Mouse (Mus musculus) adrenal gland, postnatal 14 days (tissue): ENCODE results near the gene Trp53. TPM values are rescaled to one million over a fixed set of nuclear protein-coding genes. Genes with fewer than 3 reads are reported as not detected.

Experiments used
- DNase-seq: peaks from one replicate; pipeline ENCODE4 v3.0.0; 2021; ENCODE audit warnings: mixed read lengths
- microRNA-seq, 2 experiments: library from miRNA; unstranded; fragments of <30 nt; microRNA quantifications; one replicate each; pipeline ENCODE4 v1.2.0; 2021
- total RNA-seq: library from RNA; stranded (reverse); gene quantifications from 2 replicates; pipeline ENCODE4 v1.2.3, GENCODE M21; 2021

The Trp53 gene
- total RNA-seq, 1 experiment from 2014 or later, result 66.4 TPM

- DNase-seq, result peak; percentile 82
These were observed 48.1 kb downstream of the Trp53 start for GRCm38 (mm10) chr11:69628286-69628685.

- no peak for DNase-seq
These were observed 49.6 kb downstream of the Trp53 start for GRCm38 (mm10) chr11:69629802-69630201.

GRCm38 (mm10) chr11:69632284-69633089 lies 52.3 kb downstream of the Trp53 start, which contains the start of gene Fxr2:
Gene Fxr2, plus strand, starts transcription at chr11:69632990.
- peak; percentile 100 for DNase-seq

- peak; percentile 86 for DNase-seq
These were observed 53.1 kb downstream of the Trp53 start for GRCm38 (mm10) chr11:69633128-69633866.

GRCm38 (mm10) chr11:69635471-69635870 lies 55.3 kb downstream of the Trp53 start:
- no peak for DNase-seq

Small RNA genes lying within 50 kb of the gene (microRNA-seq; reads per million reads assigned to microRNA genes)
- 0 reads per million in 2 experiments for gene Mir467f

Other genes starting within 250 kb of the Trp53 start
- 4.1 and 5.4 TPM in 2 replicates for gene Rnf227, start 239.9 kb upstream of the Trp53 start, total RNA-seq
- gene Chd3, start 211.0 kb upstream of the Trp53 start, total RNA-seq, result 109 and 118 TPM in 2 replicates
- gene Naa38, start 184.9 kb upstream of the Trp53 start, total RNA-seq, result 124 and 137 TPM in 2 replicates
- gene Cyb5d1, start 184.7 kb upstream of the Trp53 start, total RNA-seq, result 34.2 and 42.6 TPM in 2 replicates
- gene Tmem88, start 182.1 kb upstream of the Trp53 start, total RNA-seq, result 29.5 and 30.2 TPM in 2 replicates
- 53.7 and 61.3 TPM in 2 replicates for gene Kdm6b, start 166.7 kb upstream of the Trp53 start, total RNA-seq
- gene Dnah2, start 31.2 kb upstream of the Trp53 start, total RNA-seq, result 0.22 and 0.49 TPM in 2 replicates
- gene Efnb3, start 20.2 kb upstream of the Trp53 start, total RNA-seq, result 1.5 and 2.0 TPM in 2 replicates
- 9.2 and 10.1 TPM in 2 replicates for gene Wrap53, start 104 bp upstream of the Trp53 start, total RNA-seq
- gene Atp1b2, start 25.6 kb downstream of the Trp53 start, total RNA-seq, result 37.4 and 39.7 TPM in 2 replicates
- not detected in 2 replicates for gene Shbg, start 37.5 kb downstream of the Trp53 start, total RNA-seq
- 7.9 and 8.2 TPM in 2 replicates for gene Sat2, start 41.7 kb downstream of the Trp53 start, total RNA-seq
- gene Fxr2, start 52.6 kb downstream of the Trp53 start, total RNA-seq, result 75.5 and 84.3 TPM in 2 replicates
- gene Sox15, start 75.0 kb downstream of the Trp53 start, total RNA-seq, result 0.45 TPM in 1 of 2 replicates, not detected in the other
- gene Mpdu1, start 82.3 kb downstream of the Trp53 start, total RNA-seq, result 96.2 and 101 TPM in 2 replicates
- gene Cd68, start 85.8 kb downstream of the Trp53 start, total RNA-seq, result 8.6 and 12.2 TPM in 2 replicates
- 642 and 752 TPM in 2 replicates for gene Eif4a1, start 92.1 kb downstream of the Trp53 start, total RNA-seq
- 71.6 and 72.4 TPM in 2 replicates for gene Senp3, start 101.7 kb downstream of the Trp53 start, total RNA-seq
- gene Tnfsf13, start 105.4 kb downstream of the Trp53 start, total RNA-seq, result 2.7 and 4.0 TPM in 2 replicates
- 20.3 and 21.5 TPM in 2 replicates for gene Tnfsf12, start 115.5 kb downstream of the Trp53 start, total RNA-seq
- gene Tnfsfm13, start 115.7 kb downstream of the Trp53 start, total RNA-seq, result 3.9 and 4.6 TPM in 2 replicates
- 78.0 and 84.0 TPM in 2 replicates for gene Polr2a, start 178.3 kb downstream of the Trp53 start, total RNA-seq
- gene Slc35g3, start 181.6 kb downstream of the Trp53 start, total RNA-seq, result not detected in 2 replicates
- gene Zbtb4, start 185.6 kb downstream of the Trp53 start, total RNA-seq, result 39.9 and 42.4 TPM in 2 replicates
- 2.4 and 3.2 TPM in 2 replicates for gene Chrnb1, start 215.6 kb downstream of the Trp53 start, total RNA-seq
- gene Fgf11, start 221.5 kb downstream of the Trp53 start, total RNA-seq, result 3.5 and 3.8 TPM in 2 replicates
- 0.74 and 1.1 TPM in 2 replicates for gene Tmem102, start 225.3 kb downstream of the Trp53 start, total RNA-seq
- not detected in 2 replicates for gene Gm39566, start 234.9 kb downstream of the Trp53 start, total RNA-seq
- not detected in 2 replicates for gene Spem2, start 238.1 kb downstream of the Trp53 start, total RNA-seq
- gene Spem1, start 241.8 kb downstream of the Trp53 start, total RNA-seq, result 0.38 TPM in 1 of 2 replicates, not detected in the other